Mouse (Mus musculus) lung, adult 2 months (tissue): ENCODE measurements around the gene Trim71.

ENCODE experiments used
- CTCF ChIP-seq: fragments of 200-500 bp; IDR thresholded peaks from 2 replicates; pipeline ENCODE4 v1.5.1; 2011; ENCODE audit warnings: mild to moderate bottlenecking, low read length, control low read depth; ENCODE audit not compliant: insufficient read depth
- POLR2A ChIP-seq: fragments of 200-500 bp; IDR thresholded peaks from 2 replicates; pipeline ENCODE4 v1.6.1; 2011; ENCODE audit warnings: low read depth, mild to moderate bottlenecking, control low read depth, low read length, borderline replicate concordance; ENCODE audit errors: extremely low read depth

- TF ChIP-seq CTCF (no peak), POLR2A (no peak)
Observed at GRCm38 (mm10) chr9:114525073-114525633, 39.0 kb downstream of the Trim71 start.
